Mouse (Mus musculus): ENCODE measurements around the gene Ak9. TPM values are rescaled to one million over a fixed set of nuclear protein-coding genes. Genes with fewer than 3 reads are reported as not detected.
A peak's percentile ranks its signal among the peaks of the same experiment; 100 is the strongest.

Gene Ak9
- polyA plus RNA-seq, 1 experiment from 2014 or later = 0.05 TPM

GRCm38 (mm10) chr10:41450137-41450670 is 146.4 kb downstream of the Ak9 start, which contains the start of gene Zbtb24:
TSS of gene Zbtb24 (plus strand) at chr10:41450383.
- Histone ChIP-seq H3K9ac (ENCODE audit: low read length) (peak within 1 kb of the TSS; percentile 79), H3K27ac (ENCODE audit: low read depth, low read length) (0 out of 2 replicates have a peak within 1 kb of the TSS, but pooled peaks have one; percentile 39), H3K27me3 (ENCODE audit: control insufficient read depth, insufficient read depth, low read length) (no peaks in the 10 kb centered on the region), H3K4me1 (replicated peaks; ENCODE audit: control insufficient read depth, insufficient read depth, low read length) (no peaks in the 10 kb centered on the region; the same call in 1 of the 2 replicates), H3K4me2 (ENCODE audit: low read depth, low read length, severe bottlenecking) (peak within 1 kb of the TSS; percentile 70), H3K36me3 (ENCODE audit: control insufficient read depth, insufficient read depth, low read length) (no peaks in the 10 kb centered on the region; the same call in 1 of the 2 replicates), H3K4me3 (ENCODE audit: low read depth, low read length) (peak within 1 kb of the TSS; percentile 84), H3K9me3 (ENCODE audit: control insufficient read depth, low read length) (no peaks in the 10 kb centered on the region)
- peak; percentile 97 for DNase-seq (ENCODE audit: low spot score)
- WGBS = under 1% methylated on average over 48 of the region's 49 CpGs
- peak; percentile 95 for ATAC-seq (replicated peaks; ENCODE audit: low FRiP score)

- peak overlapping the region; percentile 84 for H3K4me3 ChIP-seq (ENCODE audit: low read depth, low read length)
- H3K4me2 ChIP-seq (ENCODE audit: low read depth, low read length, severe bottlenecking) = peak overlapping the region; percentile 70
- no peak for DNase-seq (ENCODE audit: low spot score)
- no peak for ATAC-seq (replicated peaks; ENCODE audit: low FRiP score)
- H3K4me1 ChIP-seq (replicated peaks; ENCODE audit: control insufficient read depth, insufficient read depth, low read length) = no peaks in the 10 kb centered on the region; the same call in 1 of the 2 replicates
- H3K36me3 ChIP-seq (ENCODE audit: control insufficient read depth, insufficient read depth, low read length) = no peaks in the 10 kb centered on the region; the same call in 1 of the 2 replicates
- no peaks in the 10 kb centered on the region for H3K27me3 ChIP-seq (ENCODE audit: control insufficient read depth, insufficient read depth, low read length)
- 58% methylated on average over 18 of the region's 18 CpGs for WGBS
- H3K9ac ChIP-seq (ENCODE audit: low read length) = peak overlapping the region; percentile 79
- no peaks in the 10 kb centered on the region for H3K9me3 ChIP-seq (ENCODE audit: control insufficient read depth, low read length)
- H3K27ac ChIP-seq (ENCODE audit: low read depth, low read length) = no peak overlapping the region
Measured at GRCm38 (mm10) chr10:41450780-41451522, 147.2 kb downstream of the Ak9 start.

- no peak for DNase-seq (ENCODE audit: low spot score)
- Histone ChIP-seq H3K27me3 (ENCODE audit: control insufficient read depth, insufficient read depth, low read length) (no peaks in the 10 kb centered on the region), H3K27ac (ENCODE audit: low read depth, low read length) (no peak overlapping the region), H3K4me1 (replicated peaks; ENCODE audit: control insufficient read depth, insufficient read depth, low read length) (no peaks in the 10 kb centered on the region; the same call in 1 of the 2 replicates), H3K9ac (ENCODE audit: low read length) (no peak overlapping the region), H3K36me3 (ENCODE audit: control insufficient read depth, insufficient read depth, low read length) (no peaks in the 10 kb centered on the region; the same call in 1 of the 2 replicates), H3K4me2 (ENCODE audit: low read depth, low read length, severe bottlenecking) (no peak overlapping the region), H3K9me3 (ENCODE audit: control insufficient read depth, low read length) (no peaks in the 10 kb centered on the region), H3K4me3 (ENCODE audit: low read depth, low read length) (no peak overlapping the region)
- ATAC-seq (replicated peaks; ENCODE audit: low FRiP score) = no peak
- 91% methylated on average over 9 of the region's 9 CpGs for WGBS
Measured at GRCm38 (mm10) chr10:41451656-41452055, 147.9 kb downstream of the Ak9 start.

- H3K4me3 ChIP-seq (ENCODE audit: low read depth, low read length) = no peak overlapping the region
- no peaks in the 10 kb centered on the region for H3K9me3 ChIP-seq (ENCODE audit: control insufficient read depth, low read length)
- no peaks in the 10 kb centered on the region for H3K27me3 ChIP-seq (ENCODE audit: control insufficient read depth, insufficient read depth, low read length)
- H3K27ac ChIP-seq (ENCODE audit: low read depth, low read length) = no peak overlapping the region
- 93% methylated on average over 3 of the region's 3 CpGs for WGBS
- no peak for ATAC-seq (replicated peaks; ENCODE audit: low FRiP score)
- DNase-seq (ENCODE audit: low spot score) = no peak
- H3K36me3 ChIP-seq (ENCODE audit: control insufficient read depth, insufficient read depth, low read length) = no peaks in the 10 kb centered on the region; the same call in 1 of the 2 replicates
- H3K4me1 ChIP-seq (replicated peaks; ENCODE audit: control insufficient read depth, insufficient read depth, low read length) = no peaks in the 10 kb centered on the region; the same call in 1 of the 2 replicates
- no peak overlapping the region for H3K4me2 ChIP-seq (ENCODE audit: low read depth, low read length, severe bottlenecking)
- H3K9ac ChIP-seq (ENCODE audit: low read length) = no peak overlapping the region
Measured at GRCm38 (mm10) chr10:41452791-41453190, 149.0 kb downstream of the Ak9 start.

- no peak for ATAC-seq (replicated peaks; ENCODE audit: low FRiP score)
- H3K4me3 ChIP-seq (ENCODE audit: low read depth, low read length) = no peak overlapping the region
- H3K4me2 ChIP-seq (ENCODE audit: low read depth, low read length, severe bottlenecking) = no peak overlapping the region
- H3K27me3 ChIP-seq (ENCODE audit: control insufficient read depth, insufficient read depth, low read length) = no peaks in the 10 kb centered on the region
- WGBS = 69% methylated on average over 4 of the region's 4 CpGs
- no peak overlapping the region; the same call in 1 of the 2 replicates for H3K27ac ChIP-seq (ENCODE audit: low read depth, low read length)
- H3K36me3 ChIP-seq (ENCODE audit: control insufficient read depth, insufficient read depth, low read length) = no peaks in the 10 kb centered on the region; the same call in 1 of the 2 replicates
- DNase-seq (ENCODE audit: low spot score) = no peak
- 0 out of 2 replicates have a peak, but pooled peaks cover 3% of the 10 kb centered on the region for H3K4me1 ChIP-seq (replicated peaks; ENCODE audit: control insufficient read depth, insufficient read depth, low read length)
- H3K9me3 ChIP-seq (ENCODE audit: control insufficient read depth, low read length) = no peaks in the 10 kb centered on the region
- no peak overlapping the region for H3K9ac ChIP-seq (ENCODE audit: low read length)
Measured at GRCm38 (mm10) chr10:41459990-41460389, 156.2 kb downstream of the Ak9 start.

- no peak for DNase-seq (ENCODE audit: low spot score)
- no peaks in the 10 kb centered on the region; the same call in 1 of the 2 replicates for H3K36me3 ChIP-seq (ENCODE audit: control insufficient read depth, insufficient read depth, low read length)
Measured at GRCm38 (mm10) chr10:41460501-41460900, 156.7 kb downstream of the Ak9 start.

GRCm38 (mm10) chr10:41461057-41461722 is 157.4 kb downstream of the Ak9 start:
- ATAC-seq (replicated peaks; ENCODE audit: low FRiP score) = no peak
- Histone ChIP-seq H3K27me3 (ENCODE audit: control insufficient read depth, insufficient read depth, low read length) (no peaks in the 10 kb centered on the region), H3K4me3 (ENCODE audit: low read depth, low read length) (no peak overlapping the region), H3K4me2 (ENCODE audit: low read depth, low read length, severe bottlenecking) (no peak overlapping the region), H3K9me3 (ENCODE audit: control insufficient read depth, low read length) (no peaks in the 10 kb centered on the region), H3K27ac (ENCODE audit: low read depth, low read length) (no peak overlapping the region), H3K36me3 (ENCODE audit: control insufficient read depth, insufficient read depth, low read length) (no peaks in the 10 kb centered on the region; the same call in 1 of the 2 replicates), H3K4me1 (replicated peaks; ENCODE audit: control insufficient read depth, insufficient read depth, low read length) (0 out of 2 replicates have a peak, but pooled peaks cover 3% of the 10 kb centered on the region), H3K9ac (ENCODE audit: low read length) (no peak overlapping the region)
- WGBS = 87% methylated on average over 3 of the region's 3 CpGs
- DNase-seq (ENCODE audit: low spot score) = no peak

More at GRCm38 (mm10) chr10:41460501-41460900, 156.7 kb downstream of the Ak9 start:
- H3K4me3 ChIP-seq (ENCODE audit: low read depth, low read length) = no peak overlapping the region
- H3K4me1 ChIP-seq (replicated peaks; ENCODE audit: control insufficient read depth, insufficient read depth, low read length) = 0 out of 2 replicates have a peak, but pooled peaks cover 3% of the 10 kb centered on the region
- no peak overlapping the region; the same call in 1 of the 2 replicates for H3K27ac ChIP-seq (ENCODE audit: low read depth, low read length)
- no peaks in the 10 kb centered on the region for H3K9me3 ChIP-seq (ENCODE audit: control insufficient read depth, low read length)
- no peak overlapping the region for H3K4me2 ChIP-seq (ENCODE audit: low read depth, low read length, severe bottlenecking)
- no peak for ATAC-seq (replicated peaks; ENCODE audit: low FRiP score)
- H3K9ac ChIP-seq (ENCODE audit: low read length) = no peak overlapping the region
- WGBS = 30% methylated on average over 2 of the region's 2 CpGs
- no peaks in the 10 kb centered on the region for H3K27me3 ChIP-seq (ENCODE audit: control insufficient read depth, insufficient read depth, low read length)

- Histone ChIP-seq H3K9ac (ENCODE audit: low read length) (no peak overlapping the region), H3K4me2 (ENCODE audit: low read depth, low read length, severe bottlenecking) (no peak overlapping the region), H3K4me3 (ENCODE audit: low read depth, low read length) (no peak overlapping the region), H3K4me1 (replicated peaks; ENCODE audit: control insufficient read depth, insufficient read depth, low read length) (0 out of 2 replicates have a peak, but pooled peaks cover 3% of the 10 kb centered on the region), H3K36me3 (ENCODE audit: control insufficient read depth, insufficient read depth, low read length) (no peaks in the 10 kb centered on the region; the same call in 1 of the 2 replicates), H3K27ac (ENCODE audit: low read depth, low read length) (no peak overlapping the region), H3K9me3 (ENCODE audit: control insufficient read depth, low read length) (no peaks in the 10 kb centered on the region), H3K27me3 (ENCODE audit: control insufficient read depth, insufficient read depth, low read length) (no peaks in the 10 kb centered on the region)
- WGBS = 51% methylated on average over 15 of the region's 15 CpGs
- DNase-seq (ENCODE audit: low spot score) (no peak), ATAC-seq (replicated peaks; ENCODE audit: low FRiP score) (no peak)
Measured at GRCm38 (mm10) chr10:41464401-41464955, 160.7 kb downstream of the Ak9 start.

All from forebrain, embryonic 11.5 days (tissue).